Mouse (Mus musculus) kidney, adult 2 months (tissue): ENCODE data around the gene Rhobtb1.

Experiments used
- CTCF ChIP-seq: fragments of 200-500 bp; conservative IDR thresholded peaks from 2 replicates; pipeline ENCODE4 v1.5.1; 2011; ENCODE audit warnings: low read depth, mild to moderate bottlenecking, control low read depth, low read length, moderate library complexity, mixed read lengths; ENCODE audit not compliant: insufficient read depth, insufficient read length
- POLR2A ChIP-seq: fragments of 200-500 bp; IDR thresholded peaks from one replicate; pipeline ENCODE4 v1.6.1; 2011; ENCODE audit warnings: low read depth, low read length, control low read depth

- no peak for TF ChIP-seq POLR2A
- TF ChIP-seq CTCF = no peak
These were observed 41.0 kb downstream of the Rhobtb1 start for GRCm38 (mm10) chr10:69192266-69192665.
